Mouse (Mus musculus) lung, embryonic 14.5 days (tissue): ENCODE measurements around the gene Mcam. TPM values are rescaled to one million over a fixed set of nuclear protein-coding genes. Genes with fewer than 3 reads are reported as not detected.

Experiments
- ATAC-seq: fragments of 200-750 bp; cut with Nextera tagmentation; 2 replicates; pipeline ENCODE4 v1.8.0; 2017; ENCODE audit warnings: mild to moderate bottlenecking, moderate TSS enrichment, moderate library complexity; ENCODE audit not compliant: insufficient read depth
- DNase-seq: peaks from one replicate; pipeline ENCODE4 v3.0.0-alpha.2; 2015
- H3K27ac ChIP-seq: fragments of 300-500 bp; sonication (generic); 2 replicates; pipeline ENCODE4 v1.5.1; 2014; ENCODE audit warnings: low read depth, mild to moderate bottlenecking, moderate library complexity
- H3K27me3 ChIP-seq: fragments of 300-500 bp; sonication (generic); 2 replicates; pipeline ENCODE4 v1.6.1; 2014; ENCODE audit warnings: low read length, control low read depth; ENCODE audit not compliant: insufficient read depth
- H3K36me3 ChIP-seq: fragments of 300-500 bp; sonication (generic); 2 replicates; pipeline ENCODE4 v1.6.1; 2014; ENCODE audit warnings: control low read depth; ENCODE audit not compliant: insufficient read depth
- H3K4me1 ChIP-seq: fragments of 300-500 bp; sonication (generic); 2 replicates; pipeline ENCODE4 v1.6.1; 2014; ENCODE audit warnings: antibody characterized with exemption, control low read depth; ENCODE audit not compliant: insufficient read depth
- H3K4me2 ChIP-seq: fragments of 300-500 bp; sonication (generic); 2 replicates; pipeline ENCODE4 v1.6.1; 2014; ENCODE audit warnings: mild to moderate bottlenecking
- H3K4me3 ChIP-seq: fragments of 300-500 bp; sonication (generic); 2 replicates; pipeline ENCODE4 v1.5.1; 2014; ENCODE audit warnings: low read depth, low read length
- H3K9ac ChIP-seq: fragments of 300-500 bp; sonication (generic); 2 replicates; pipeline ENCODE4 v1.6.1; 2014
- H3K9me3 ChIP-seq: fragments of 300-500 bp; sonication (generic); 2 replicates; pipeline ENCODE4 v1.6.1; 2016; ENCODE audit warnings: low read depth, low read length, control low read depth
- CTCF ChIP-seq: IDR thresholded peaks from 2 replicates; pipeline ENCODE4 v1.5.1; 2016; ENCODE audit warnings: antibody characterized with exemption, low read depth
- whole genome bisulfite sequencing: fragments of 180-500 bp; shearing (Covaris S2); extraction: QIAGEN DNeasy Blood & Tissue Kit; methylation state at CpG from one replicate; pipeline ENCODE4 v1.1.7; 2014; 5-methylcytosine and 5-hydroxymethylcytosine counted together
- polyA plus RNA-seq: library from polyadenylated mRNA; unstranded; fragments of >200 nt; fragmentation: Nextera tagmentation; extraction: Ambion mirVana; gene quantifications from 2 replicates; pipeline ENCODE4 v1.2.1, GENCODE M21; 2014

Gene Mcam
- polyA plus RNA-seq, 1 experiment from 2014 or later: 84.9 TPM

DNA sequence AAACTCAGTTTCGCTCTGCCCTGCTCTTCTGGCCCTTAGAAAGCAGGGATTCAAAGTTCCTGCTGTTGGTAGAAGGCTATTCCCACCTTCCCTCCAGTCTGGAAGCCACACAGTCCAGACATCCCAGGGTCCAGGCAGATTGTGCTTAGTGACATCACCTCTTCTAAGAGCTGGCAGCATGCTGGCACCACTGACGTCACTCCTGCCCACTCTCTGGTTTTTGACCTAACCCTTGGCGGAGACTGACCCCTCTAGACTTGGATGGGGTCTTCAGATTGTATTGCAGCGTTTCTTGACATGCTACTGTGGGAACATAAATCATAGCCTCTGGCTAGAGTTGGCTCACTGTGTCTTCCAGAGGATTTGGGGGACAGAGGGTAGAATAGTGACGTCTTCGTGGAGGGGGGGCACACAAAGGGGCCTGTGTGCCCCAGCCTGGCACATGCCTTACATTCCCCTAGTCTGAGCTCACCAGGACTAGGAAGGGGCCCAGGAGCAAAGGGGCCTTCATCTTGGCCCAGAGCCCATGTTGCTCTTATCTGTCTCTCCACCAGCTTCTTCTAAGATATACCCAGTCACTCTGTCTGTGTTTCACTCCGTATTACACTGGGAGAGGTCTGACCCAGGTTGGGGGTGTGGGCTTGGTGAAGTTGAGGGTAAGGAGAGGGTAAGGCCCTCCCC is 1.6 kb downstream of the Mcam start:
- Histone ChIP-seq H3K4me1 (peaks cover 13% of the 10 kb centered on the region), H3K27ac (peak overlapping the region; percentile 81), H3K9ac (peak overlapping the region; percentile 68), H3K36me3 (peaks cover 37% of the 10 kb centered on the region), H3K4me2 (peak overlapping the region; percentile 89), H3K9me3 (no peaks in the 10 kb centered on the region), H3K27me3 (peaks cover 8% of the 10 kb centered on the region), H3K4me3 (peak overlapping the region; percentile 61)
- peak; percentile 56 for DNase-seq
- peak; percentile 22; the same call in 1 of the 2 replicates for ATAC-seq
- TF ChIP-seq CTCF: no peak
- WGBS: 31% methylated on average over 7 of the region's 7 CpGs

- TF ChIP-seq CTCF: no peak
- peaks cover 55% of the 10 kb centered on the region for H3K36me3 ChIP-seq
- H3K4me2 ChIP-seq: no peak overlapping the region
- no peak for ATAC-seq
- no peak overlapping the region for H3K27ac ChIP-seq
- H3K4me3 ChIP-seq: no peak overlapping the region
- DNase-seq: no peak
- peaks cover 13% of the 10 kb centered on the region for H3K4me1 ChIP-seq
- 22% methylated on average over 4 of the region's 4 CpGs for WGBS
- H3K9me3 ChIP-seq: no peaks in the 10 kb centered on the region
- H3K27me3 ChIP-seq: peaks cover 8% of the 10 kb centered on the region
- H3K9ac ChIP-seq: no peak overlapping the region
Observed at GRCm38 (mm10) chr9:44137846-44138245, 3.6 kb downstream of the Mcam start.

- H3K27me3 ChIP-seq: no peaks in the 10 kb centered on the region
- no peak overlapping the region for H3K4me2 ChIP-seq
- no peak overlapping the region for H3K4me3 ChIP-seq
- TF ChIP-seq CTCF: no peak
- DNase-seq (no peak), ATAC-seq (no peak)
- peaks cover 80% of the 10 kb centered on the region for H3K36me3 ChIP-seq
- no peaks in the 10 kb centered on the region for H3K4me1 ChIP-seq
- H3K9ac ChIP-seq: no peak overlapping the region; the same call in 1 of the 2 replicates
- H3K27ac ChIP-seq: no peak overlapping the region
- 65% methylated on average over 5 of the region's 5 CpGs for WGBS
- H3K9me3 ChIP-seq: no peaks in the 10 kb centered on the region
Observed at GRCm38 (mm10) chr9:44141951-44142350, 7.7 kb downstream of the Mcam start.

DNA sequence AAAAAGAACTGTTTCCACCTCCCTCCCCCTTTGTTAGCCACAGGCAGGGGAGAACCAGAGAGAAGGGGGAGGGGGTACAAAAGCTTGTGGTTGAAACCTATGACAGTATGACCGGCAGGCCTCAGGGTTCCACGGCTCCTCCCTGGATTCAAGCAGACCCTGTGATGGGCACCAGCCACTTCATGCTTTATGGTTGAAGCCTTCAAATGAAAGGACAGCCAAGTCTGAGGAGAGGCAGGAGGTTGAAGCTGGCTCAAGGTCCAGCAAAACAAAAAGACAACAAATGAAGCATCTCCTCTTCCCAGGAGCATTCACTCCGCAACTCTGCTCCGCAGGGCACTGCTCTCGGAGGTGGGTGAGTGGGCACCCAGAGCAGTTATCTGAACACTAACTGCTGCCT is 9.2 kb downstream of the Mcam start:
- no peak for TF ChIP-seq CTCF
- H3K9ac ChIP-seq: no peak overlapping the region
- peaks cover 82% of the 10 kb centered on the region for H3K36me3 ChIP-seq
- no peak overlapping the region for H3K4me3 ChIP-seq
- ATAC-seq (no peak), DNase-seq (no peak)
- 83% methylated on average over 5 of the region's 5 CpGs for WGBS
- no peaks in the 10 kb centered on the region for H3K4me1 ChIP-seq
- H3K9me3 ChIP-seq: no peaks in the 10 kb centered on the region
- no peak overlapping the region for H3K4me2 ChIP-seq
- H3K27ac ChIP-seq: no peak overlapping the region
- H3K27me3 ChIP-seq: no peaks in the 10 kb centered on the region

- Histone ChIP-seq H3K4me3 (no peak overlapping the region), H3K36me3 (peaks cover 82% of the 10 kb centered on the region), H3K27ac (no peak overlapping the region), H3K9ac (no peak overlapping the region), H3K4me2 (no peak overlapping the region), H3K27me3 (no peaks in the 10 kb centered on the region), H3K4me1 (no peaks in the 10 kb centered on the region), H3K9me3 (no peaks in the 10 kb centered on the region)
- TF ChIP-seq CTCF: peak; percentile 15
- peak; percentile 52; the same call in 1 of the 2 replicates for ATAC-seq
- WGBS: 38% methylated on average over 7 of the region's 8 CpGs
- peak; percentile 50 for DNase-seq
Observed at GRCm38 (mm10) chr9:44144023-44144717, 9.9 kb downstream of the Mcam start.

- H3K4me2 ChIP-seq: no peak overlapping the region
- TF ChIP-seq CTCF: no peak
- no peak for ATAC-seq
- no peaks in the 10 kb centered on the region for H3K4me1 ChIP-seq
- no peak overlapping the region; the same call in 1 of the 2 replicates for H3K27ac ChIP-seq
- no peak overlapping the region for H3K9ac ChIP-seq
- DNase-seq: no peak
- H3K27me3 ChIP-seq: no peaks in the 10 kb centered on the region
- peaks cover 82% of the 10 kb centered on the region for H3K36me3 ChIP-seq
- H3K9me3 ChIP-seq: no peaks in the 10 kb centered on the region
- no peak overlapping the region for H3K4me3 ChIP-seq
Observed at GRCm38 (mm10) chr9:44144718-44145060, 10.4 kb downstream of the Mcam start.

DNA sequence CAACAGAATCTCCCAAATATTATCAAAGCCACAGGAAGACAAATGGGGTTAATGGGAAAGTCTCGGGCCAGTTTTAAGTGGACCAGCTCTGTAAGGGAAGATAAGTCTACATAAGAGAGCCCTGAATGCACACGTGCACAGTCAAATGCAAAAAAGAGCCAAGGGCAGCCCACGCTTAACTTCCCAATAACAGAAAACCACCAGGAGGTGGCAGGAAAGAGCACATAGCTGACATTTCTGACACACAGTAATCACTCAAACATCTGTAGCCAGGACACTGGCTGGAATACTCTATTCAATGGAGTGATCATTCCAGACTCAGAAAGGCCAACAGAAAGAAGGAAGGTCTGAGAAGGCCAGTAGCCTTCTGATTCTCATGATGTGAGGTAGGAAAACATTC is 13.0 kb downstream of the Mcam start:
- Histone ChIP-seq H3K36me3 (peaks cover 74% of the 10 kb centered on the region), H3K27me3 (no peaks in the 10 kb centered on the region), H3K9ac (no peak overlapping the region), H3K4me3 (no peak overlapping the region), H3K4me1 (no peaks in the 10 kb centered on the region), H3K27ac (no peak overlapping the region), H3K4me2 (no peak overlapping the region), H3K9me3 (no peaks in the 10 kb centered on the region)
- peak; percentile 51 for TF ChIP-seq CTCF
- 48% methylated on average over 3 of the region's 3 CpGs for WGBS
- ATAC-seq: no peak
- peak; percentile 39 for DNase-seq
